Mouse (Mus musculus) testis, postnatal 14 days (tissue): ENCODE results near the gene Gpr4.

ENCODE experiments used
- DNase-seq: peaks from one replicate; pipeline ENCODE4 v3.0.0; 2021; ENCODE audit warnings: low spot score

The Gpr4 gene

GRCm38 (mm10) chr7:19196676-19197075, 15.7 kb upstream of the Gpr4 start:
- no peak for DNase-seq

- DNase-seq = no peak
Measured at GRCm38 (mm10) chr7:19197985-19198384, 14.4 kb upstream of the Gpr4 start.

GRCm38 (mm10) chr7:19201660-19202059, 10.7 kb upstream of the Gpr4 start:
- no peak for DNase-seq

- no peak for DNase-seq
Measured at GRCm38 (mm10) chr7:19202065-19202850, 10.1 kb upstream of the Gpr4 start.

- no peak for DNase-seq
Measured at GRCm38 (mm10) chr7:19208201-19208910, 4.0 kb upstream of the Gpr4 start.

GRCm38 (mm10) chr7:19208944-19209472, 3.3 kb upstream of the Gpr4 start:
- DNase-seq = no peak

GRCm38 (mm10) chr7:19209494-19209893, 2.8 kb upstream of the Gpr4 start:
- DNase-seq = no peak

GRCm38 (mm10) chr7:19210010-19210409, 2.3 kb upstream of the Gpr4 start:
- DNase-seq = peak; percentile 51

- DNase-seq = no peak
Measured at GRCm38 (mm10) chr7:19211041-19211675, 1.2 kb upstream of the Gpr4 start.

- no peak for DNase-seq
Measured at GRCm38 (mm10) chr7:19213385-19213784, 1.0 kb downstream of the Gpr4 start.

- no peak for DNase-seq
Measured at GRCm38 (mm10) chr7:19214369-19214768, 2.0 kb downstream of the Gpr4 start.

GRCm38 (mm10) chr7:19214940-19215339, 2.6 kb downstream of the Gpr4 start:
- DNase-seq = no peak

GRCm38 (mm10) chr7:19217492-19217891, 5.2 kb downstream of the Gpr4 start:
- no peak for DNase-seq

GRCm38 (mm10) chr7:19217944-19218343, 5.6 kb downstream of the Gpr4 start:
- no peak for DNase-seq

- no peak for DNase-seq
Measured at GRCm38 (mm10) chr7:19220061-19220460, 7.7 kb downstream of the Gpr4 start.

GRCm38 (mm10) chr7:19222189-19222588, 9.9 kb downstream of the Gpr4 start:
- no peak for DNase-seq

GRCm38 (mm10) chr7:19222875-19223274, 10.5 kb downstream of the Gpr4 start:
- DNase-seq = no peak

- no peak for DNase-seq
Measured at GRCm38 (mm10) chr7:19224933-19225332, 12.6 kb downstream of the Gpr4 start.

- no peak for DNase-seq
Measured at GRCm38 (mm10) chr7:19226817-19227797, 14.8 kb downstream of the Gpr4 start.

- peak; percentile 100 for DNase-seq
Measured at GRCm38 (mm10) chr7:19227883-19228792, 15.8 kb downstream of the Gpr4 start, which contains the start of gene Opa3. TSS of gene Opa3 (plus strand) at chr7:19228334.
